Mouse (Mus musculus): Measurements from ENCODE around the gene Cyb561. TPM values are rescaled to one million over a fixed set of nuclear protein-coding genes. Genes with fewer than 3 reads are reported as not detected.

Gene Cyb561
- total and polyA plus RNA-seq, 2 experiments from 2014 or later: 7.1 to 11.4 TPM

- no peak overlapping the region for H3K4me3 ChIP-seq (ENCODE audit: low read depth, low read length)
- no peaks in the 10 kb centered on the region for H3K4me1 ChIP-seq (ENCODE audit: control insufficient read depth, insufficient read depth)
- H3K9ac ChIP-seq (replicated peaks; ENCODE audit: low read depth, low read length): no peak overlapping the region
- WGBS: 39% methylated on average over 6 of the region's 6 CpGs
- TF ChIP-seq CTCF (IDR thresholded peaks at IDR 0.05; ENCODE audit: low read depth) (no peak), EP300 (IDR thresholded peaks at IDR 0.05; ENCODE audit: low read depth) (no peak)
- no peaks in the 10 kb centered on the region for H3K9me3 ChIP-seq (replicated peaks; ENCODE audit: control insufficient read depth, low read length)
- H3K27me3 ChIP-seq (ENCODE audit: control insufficient read depth, insufficient read depth, low read length): 0 out of 2 replicates have a peak, but pooled peaks cover 4% of the 10 kb centered on the region
- DNase-seq (ENCODE audit: low spot score) (peak; percentile 41), ATAC-seq (ENCODE audit: insufficient read depth, low read depth) (peak; percentile 36)
- no peak overlapping the region for H3K27ac ChIP-seq (ENCODE audit: low read depth)
- H3K36me3 ChIP-seq (replicated peaks; ENCODE audit: control insufficient read depth, insufficient read depth, low read length): no peaks in the 10 kb centered on the region
- no peak overlapping the region for H3K4me2 ChIP-seq (ENCODE audit: low read depth, low read length)
Measured at GRCm38 (mm10) chr11:105953402-105953801, 266 bp upstream of the Cyb561 start.

GRCm38 (mm10) chr11:105952111-105952510, 1.0 kb downstream of the Cyb561 start:
- Histone ChIP-seq H3K27ac (ENCODE audit: low read depth) (no peak overlapping the region), H3K4me2 (ENCODE audit: low read depth, low read length) (no peak overlapping the region), H3K27me3 (ENCODE audit: control insufficient read depth, insufficient read depth, low read length) (0 out of 2 replicates have a peak, but pooled peaks cover 4% of the 10 kb centered on the region), H3K36me3 (replicated peaks; ENCODE audit: control insufficient read depth, insufficient read depth, low read length) (no peaks in the 10 kb centered on the region), H3K9ac (replicated peaks; ENCODE audit: low read depth, low read length) (no peak overlapping the region), H3K9me3 (replicated peaks; ENCODE audit: control insufficient read depth, low read length) (no peaks in the 10 kb centered on the region), H3K4me1 (ENCODE audit: control insufficient read depth, insufficient read depth) (no peaks in the 10 kb centered on the region), H3K4me3 (ENCODE audit: low read depth, low read length) (no peak overlapping the region)
- ATAC-seq (ENCODE audit: insufficient read depth, low read depth): no peak
- WGBS: 86% methylated on average over 9 of the region's 9 CpGs
- no peak for DNase-seq (ENCODE audit: low spot score)
- TF ChIP-seq EP300 (IDR thresholded peaks at IDR 0.05; ENCODE audit: low read depth) (no peak), CTCF (IDR thresholded peaks at IDR 0.05; ENCODE audit: low read depth) (no peak)

GRCm38 (mm10) chr11:105951601-105952044, 1.5 kb downstream of the Cyb561 start:
- H3K27ac ChIP-seq (ENCODE audit: low read depth): no peak overlapping the region
- H3K4me2 ChIP-seq (ENCODE audit: low read depth, low read length): no peak overlapping the region
- ATAC-seq (ENCODE audit: insufficient read depth, low read depth) (no peak), DNase-seq (ENCODE audit: low spot score) (no peak)
- H3K4me3 ChIP-seq (ENCODE audit: low read depth, low read length): no peak overlapping the region
- 0 out of 2 replicates have a peak, but pooled peaks cover 4% of the 10 kb centered on the region for H3K27me3 ChIP-seq (ENCODE audit: control insufficient read depth, insufficient read depth, low read length)
- H3K9ac ChIP-seq (replicated peaks; ENCODE audit: low read depth, low read length): no peak overlapping the region
- WGBS: 68% methylated on average over 3 of the region's 3 CpGs
- H3K36me3 ChIP-seq (replicated peaks; ENCODE audit: control insufficient read depth, insufficient read depth, low read length): no peaks in the 10 kb centered on the region
- H3K4me1 ChIP-seq (ENCODE audit: control insufficient read depth, insufficient read depth): no peaks in the 10 kb centered on the region
- no peak for TF ChIP-seq EP300 (IDR thresholded peaks at IDR 0.05; ENCODE audit: low read depth)
- TF ChIP-seq CTCF (IDR thresholded peaks at IDR 0.05; ENCODE audit: low read depth): no peak
- no peaks in the 10 kb centered on the region for H3K9me3 ChIP-seq (replicated peaks; ENCODE audit: control insufficient read depth, low read length)

GRCm38 (mm10) chr11:105950519-105950918, 2.6 kb downstream of the Cyb561 start:
- Histone ChIP-seq H3K27me3 (ENCODE audit: control insufficient read depth, insufficient read depth, low read length) (0 out of 2 replicates have a peak, but pooled peaks cover 4% of the 10 kb centered on the region), H3K4me3 (ENCODE audit: low read depth, low read length) (no peak overlapping the region), H3K9ac (replicated peaks; ENCODE audit: low read depth, low read length) (no peak overlapping the region), H3K27ac (ENCODE audit: low read depth) (no peak overlapping the region), H3K4me1 (ENCODE audit: control insufficient read depth, insufficient read depth) (no peaks in the 10 kb centered on the region; the same call in 1 of the 2 replicates), H3K9me3 (replicated peaks; ENCODE audit: control insufficient read depth, low read length) (no peaks in the 10 kb centered on the region), H3K4me2 (ENCODE audit: low read depth, low read length) (no peak overlapping the region), H3K36me3 (replicated peaks; ENCODE audit: control insufficient read depth, insufficient read depth, low read length) (no peaks in the 10 kb centered on the region)
- DNase-seq (ENCODE audit: low spot score) (no peak), ATAC-seq (ENCODE audit: insufficient read depth, low read depth) (no peak)
- no peak for TF ChIP-seq EP300 (IDR thresholded peaks at IDR 0.05; ENCODE audit: low read depth)
- TF ChIP-seq CTCF (IDR thresholded peaks at IDR 0.05; ENCODE audit: low read depth): no peak
- 51% methylated on average over 4 of the region's 4 CpGs for WGBS

- H3K4me2 ChIP-seq (ENCODE audit: low read depth, low read length): no peak overlapping the region
- H3K27ac ChIP-seq (ENCODE audit: low read depth): no peak overlapping the region
- DNase-seq (ENCODE audit: low spot score) (no peak), ATAC-seq (ENCODE audit: insufficient read depth, low read depth) (no peak)
- peaks cover 6% of the 10 kb centered on the region; the same call in 1 of the 2 replicates for H3K4me1 ChIP-seq (ENCODE audit: control insufficient read depth, insufficient read depth)
- 0 out of 2 replicates have a peak, but pooled peaks cover 4% of the 10 kb centered on the region for H3K27me3 ChIP-seq (ENCODE audit: control insufficient read depth, insufficient read depth, low read length)
- 53% methylated on average over 2 of the region's 2 CpGs for WGBS
- H3K9me3 ChIP-seq (replicated peaks; ENCODE audit: control insufficient read depth, low read length): no peaks in the 10 kb centered on the region
- H3K4me3 ChIP-seq (ENCODE audit: low read depth, low read length): no peak overlapping the region
- TF ChIP-seq EP300 (IDR thresholded peaks at IDR 0.05; ENCODE audit: low read depth) (no peak), CTCF (IDR thresholded peaks at IDR 0.05; ENCODE audit: low read depth) (no peak)
- H3K9ac ChIP-seq (replicated peaks; ENCODE audit: low read depth, low read length): no peak overlapping the region
- H3K36me3 ChIP-seq (replicated peaks; ENCODE audit: control insufficient read depth, insufficient read depth, low read length): no peaks in the 10 kb centered on the region
Measured at GRCm38 (mm10) chr11:105948255-105948654, 4.9 kb downstream of the Cyb561 start.

GRCm38 (mm10) chr11:105946694-105947154, 6.4 kb downstream of the Cyb561 start:
- 52% methylated on average over 11 of the region's 11 CpGs for WGBS
- H3K9ac ChIP-seq (replicated peaks; ENCODE audit: low read depth, low read length): no peak overlapping the region

More at GRCm38 (mm10) chr11:105946694-105947154, 6.4 kb downstream of the Cyb561 start:
- no peak overlapping the region for H3K4me2 ChIP-seq (ENCODE audit: low read depth, low read length)
- no peak for TF ChIP-seq CTCF (IDR thresholded peaks at IDR 0.05; ENCODE audit: low read depth)
- TF ChIP-seq EP300 (IDR thresholded peaks at IDR 0.05; ENCODE audit: low read depth): no peak
- DNase-seq (ENCODE audit: low spot score): no peak
- H3K27ac ChIP-seq (ENCODE audit: low read depth): no peak overlapping the region
- H3K4me3 ChIP-seq (ENCODE audit: low read depth, low read length): no peak overlapping the region
- peaks cover 6% of the 10 kb centered on the region; the same call in 1 of the 2 replicates for H3K4me1 ChIP-seq (ENCODE audit: control insufficient read depth, insufficient read depth)
- no peaks in the 10 kb centered on the region for H3K9me3 ChIP-seq (replicated peaks; ENCODE audit: control insufficient read depth, low read length)
- H3K36me3 ChIP-seq (replicated peaks; ENCODE audit: control insufficient read depth, insufficient read depth, low read length): no peaks in the 10 kb centered on the region
- H3K27me3 ChIP-seq (ENCODE audit: control insufficient read depth, insufficient read depth, low read length): 0 out of 2 replicates have a peak, but pooled peaks cover 4% of the 10 kb centered on the region
- no peak for ATAC-seq (ENCODE audit: insufficient read depth, low read depth)
